Mouse (Mus musculus): ENCODE results near the gene Taf6. TPM values are rescaled to one million over a fixed set of nuclear protein-coding genes. Genes with fewer than 3 reads are reported as not detected.
A peak's percentile ranks its signal among the peaks of the same experiment; 100 is the strongest.

Gene Taf6
- polyA plus RNA-seq, 1 experiment from 2014 or later = 74.9 TPM

MicroRNAs within 50 kb of the gene (microRNA counts, 519-probe panel; counts per million panel counts)
- microRNA mmu-miR-106b = 3,720 counts per million, percentile 87 among the panel's probes with 10 or more counts
- microRNA mmu-miR-25 = 4,291 counts per million, percentile 95 among the panel's probes with 10 or more counts
- 3,682 counts per million, percentile 85 among the panel's probes with 10 or more counts for microRNA mmu-miR-93

Small RNAs within 50 kb of the gene (microRNA-seq; reads per million reads assigned to microRNA genes)
- gene Mir106b = 6,456 reads per million, percentile 92 among the genes with 10 or more reads in this experiment
- 579 reads per million, percentile 72 among the genes with 10 or more reads in this experiment for gene Mir25
- 8,228 reads per million, percentile 94 among the genes with 10 or more reads in this experiment for gene Mir93

Other genes with a start within 250 kb of the Taf6 start
- 0.56 and 1.1 TPM in 2 replicates for gene Gjc3, start 224.4 kb downstream of the Taf6 start, polyA plus RNA-seq (2015; fragmentation: Nextera tagmentation; extraction: Ambion mirVana)
- 0.61 and 0.87 TPM in 2 replicates for gene Azgp1, start 205.9 kb downstream of the Taf6 start, polyA plus RNA-seq (2015; fragmentation: Nextera tagmentation; extraction: Ambion mirVana)
- gene Smok3a, start 166.2 kb downstream of the Taf6 start, polyA plus RNA-seq (2015; fragmentation: Nextera tagmentation; extraction: Ambion mirVana) = not detected in 2 replicates
- gene Smok3b, start 166.0 kb downstream of the Taf6 start, polyA plus RNA-seq (2015; fragmentation: Nextera tagmentation; extraction: Ambion mirVana) = not detected in 2 replicates
- not detected in 2 replicates for gene Smok3c, start 134.3 kb downstream of the Taf6 start, polyA plus RNA-seq (2015; fragmentation: Nextera tagmentation; extraction: Ambion mirVana)
- gene Zkscan1, start 102.4 kb downstream of the Taf6 start, polyA plus RNA-seq (2015; fragmentation: Nextera tagmentation; extraction: Ambion mirVana) = 16.5 and 17.7 TPM in 2 replicates
- 44.2 and 45.5 TPM in 2 replicates for gene Zscan21, start 70.5 kb downstream of the Taf6 start, polyA plus RNA-seq (2015; fragmentation: Nextera tagmentation; extraction: Ambion mirVana)
- gene Zfp113, start 31.7 kb downstream of the Taf6 start, polyA plus RNA-seq (2015; fragmentation: Nextera tagmentation; extraction: Ambion mirVana) = 13.3 and 15.1 TPM in 2 replicates
- gene Cops6, start 26.4 kb downstream of the Taf6 start, polyA plus RNA-seq (2015; fragmentation: Nextera tagmentation; extraction: Ambion mirVana) = 281 and 289 TPM in 2 replicates
- 22.2 and 22.4 TPM in 2 replicates for gene Ap4m1, start 15.4 kb downstream of the Taf6 start, polyA plus RNA-seq (2015; fragmentation: Nextera tagmentation; extraction: Ambion mirVana)
- 132 and 136 TPM in 2 replicates for gene Mcm7, start 15.0 kb downstream of the Taf6 start, polyA plus RNA-seq (2015; fragmentation: Nextera tagmentation; extraction: Ambion mirVana)
- 44.9 and 47.2 TPM in 2 replicates for gene Cnpy4, start within 50 bp of the Taf6 start, polyA plus RNA-seq (2015; fragmentation: Nextera tagmentation; extraction: Ambion mirVana)
- 6.7 TPM in 2 replicates for gene Mblac1, start 6.9 kb upstream of the Taf6 start, polyA plus RNA-seq (2015; fragmentation: Nextera tagmentation; extraction: Ambion mirVana)
- 0.06 TPM in 1 of 2 replicates, not detected in the other for gene Nxpe5, start 38.4 kb upstream of the Taf6 start, polyA plus RNA-seq (2015; fragmentation: Nextera tagmentation; extraction: Ambion mirVana)
- 76.1 and 79.4 TPM in 2 replicates for gene Lamtor4, start 68.0 kb upstream of the Taf6 start, polyA plus RNA-seq (2015; fragmentation: Nextera tagmentation; extraction: Ambion mirVana)
- 3.6 and 3.9 TPM in 2 replicates for gene BC037034, start 76.6 kb upstream of the Taf6 start, polyA plus RNA-seq (2015; fragmentation: Nextera tagmentation; extraction: Ambion mirVana)
- gene Gal3st4, start 85.4 kb upstream of the Taf6 start, polyA plus RNA-seq (2015; fragmentation: Nextera tagmentation; extraction: Ambion mirVana) = 3.8 and 4.5 TPM in 2 replicates
- 0.13 and 0.41 TPM in 2 replicates for gene Gm43720, start 92.5 kb upstream of the Taf6 start, polyA plus RNA-seq (2015; fragmentation: Nextera tagmentation; extraction: Ambion mirVana)
- gene Gpc2, start 92.6 kb upstream of the Taf6 start, polyA plus RNA-seq (2015; fragmentation: Nextera tagmentation; extraction: Ambion mirVana) = 15.0 and 17.2 TPM in 2 replicates
- gene Stag3, start 92.8 kb upstream of the Taf6 start, polyA plus RNA-seq (2015; fragmentation: Nextera tagmentation; extraction: Ambion mirVana) = 3.1 and 3.7 TPM in 2 replicates
- 0.28 TPM in 1 of 2 replicates, not detected in the other for gene Pvrig, start 154.5 kb upstream of the Taf6 start, polyA plus RNA-seq (2015; fragmentation: Nextera tagmentation; extraction: Ambion mirVana)